Mouse (Mus musculus): ENCODE data around the gene Rbm4.

Gene Rbm4

DNA sequence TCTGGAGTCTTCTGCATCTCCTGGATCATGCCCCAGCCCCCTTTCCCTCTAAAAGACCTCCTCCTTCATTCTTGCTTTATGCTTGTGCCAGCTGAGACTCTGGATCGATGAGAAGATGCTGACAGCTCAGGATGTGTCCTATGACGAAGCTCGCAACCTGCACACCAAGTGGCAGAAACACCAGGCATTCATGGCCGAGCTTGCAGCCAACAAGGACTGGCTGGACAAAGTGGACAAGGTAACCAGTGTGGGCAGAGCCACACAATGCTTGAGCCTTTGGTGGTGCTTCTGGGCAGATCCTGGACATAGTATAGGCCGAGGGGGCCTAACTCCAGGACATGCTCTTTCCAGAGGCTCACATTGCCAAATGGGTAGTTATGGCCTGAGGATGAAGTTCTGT lies 53.9 kb downstream of the Rbm4 start:
- DNase-seq (ENCODE audit: low spot score), result no peak

- no peak for DNase-seq (ENCODE audit: low spot score)
Observed at GRCm38 (mm10) chr19:4739053-4739452, 54.6 kb downstream of the Rbm4 start.

- no peak for DNase-seq (ENCODE audit: low spot score)
Observed at GRCm38 (mm10) chr19:4737866-4738265, 55.8 kb downstream of the Rbm4 start.
